Mouse (Mus musculus): Measurements from ENCODE around the gene Pmpcb.

The Pmpcb gene

GRCm38 (mm10) chr5:21732177-21732911 is 4.6 kb upstream of the Pmpcb start:
- peak; percentile 73 for DNase-seq (ENCODE audit: low read depth, low spot score)

DNA sequence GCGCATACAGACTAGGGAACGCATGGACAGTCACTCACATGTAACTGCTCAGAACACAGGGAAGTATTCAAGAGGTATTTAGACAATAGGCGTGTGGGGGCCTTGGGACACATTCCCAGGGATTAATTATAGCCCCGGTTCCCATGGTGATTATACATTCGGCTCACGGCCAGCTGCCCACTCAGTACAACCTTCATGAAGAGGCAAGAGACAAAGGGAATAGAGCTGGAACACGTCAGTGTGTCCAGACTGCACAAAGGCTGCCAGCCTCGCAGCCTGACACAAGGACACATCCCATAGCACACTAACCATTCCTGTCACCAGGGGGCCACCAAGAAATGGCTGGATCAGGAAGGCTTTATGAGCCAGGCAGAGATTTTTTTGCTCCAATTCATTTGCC is 4.0 kb upstream of the Pmpcb start:
- peak; percentile 61 for DNase-seq (ENCODE audit: low read depth, low spot score)

DNA sequence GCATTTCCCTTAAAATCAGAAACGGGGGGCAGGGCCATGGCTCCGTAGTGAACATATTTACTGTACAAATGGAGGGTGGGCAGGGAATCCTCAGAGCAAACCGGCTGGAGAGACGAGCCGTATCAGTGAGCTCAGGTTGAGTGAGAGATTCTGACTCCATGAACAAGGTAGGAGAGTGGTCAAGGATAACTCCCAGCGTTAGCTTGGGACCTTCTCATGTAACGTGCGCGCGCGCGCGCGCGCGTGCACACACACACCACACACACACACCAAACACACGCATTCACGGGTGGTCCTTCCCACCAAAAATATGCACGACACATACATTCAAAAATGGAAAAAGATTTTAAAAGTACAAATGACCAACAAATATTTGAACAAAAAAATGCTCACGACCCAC is 1.8 kb upstream of the Pmpcb start:
- no peak for DNase-seq (ENCODE audit: low read depth, low spot score)

- peak; percentile 90 for DNase-seq (ENCODE audit: low read depth, low spot score)
These were observed 1.4 kb upstream of the Pmpcb start for GRCm38 (mm10) chr5:21735584-21735983.

- no peak for DNase-seq (ENCODE audit: low read depth, low spot score)
These were observed 895 bp upstream of the Pmpcb start for GRCm38 (mm10) chr5:21736046-21736445.

DNA sequence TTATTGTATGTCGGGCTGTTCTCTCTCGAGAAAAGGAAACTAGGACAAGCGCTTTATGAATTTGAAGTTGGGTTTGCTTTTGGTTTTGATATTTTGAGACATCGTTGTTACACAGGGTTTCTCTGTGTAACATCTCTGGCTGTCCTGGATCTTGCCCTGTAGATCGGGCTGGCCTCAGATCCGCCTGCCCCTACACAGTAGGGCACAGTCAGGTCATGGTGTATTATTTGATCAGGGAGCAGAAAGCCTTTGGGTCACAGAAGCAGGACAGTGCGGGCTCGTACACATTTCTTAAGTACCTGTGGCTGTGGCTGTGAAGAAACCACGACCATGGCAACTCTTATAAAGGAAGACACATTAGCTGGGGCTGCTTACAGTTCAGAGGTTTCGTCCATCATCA is 679 bp downstream of the Pmpcb start:
- DNase-seq (ENCODE audit: low read depth, low spot score) = no peak

GRCm38 (mm10) chr5:21739120-21739519 is 2.2 kb downstream of the Pmpcb start:
- no peak for DNase-seq (ENCODE audit: low read depth, low spot score)

DNA sequence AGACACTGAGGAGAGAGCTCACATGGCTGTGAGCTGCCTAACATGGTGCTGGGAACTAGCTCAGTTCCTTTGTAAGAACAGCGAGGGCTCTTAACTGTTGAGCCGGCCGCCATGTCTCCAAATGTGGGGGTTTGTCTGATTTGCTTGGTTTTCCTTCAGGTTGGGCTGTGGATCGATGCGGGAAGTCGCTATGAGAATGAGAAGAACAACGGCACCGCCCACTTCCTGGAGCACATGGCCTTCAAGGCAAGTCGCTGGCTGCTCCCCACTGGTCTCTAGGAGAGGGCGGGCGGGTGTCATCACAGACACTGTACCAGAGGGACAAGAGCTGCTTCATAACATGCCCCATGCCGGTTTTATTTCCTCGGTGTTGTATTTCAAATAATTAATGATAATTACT is 2.9 kb downstream of the Pmpcb start:
- peak; percentile 59 for DNase-seq (ENCODE audit: low read depth, low spot score)

DNA sequence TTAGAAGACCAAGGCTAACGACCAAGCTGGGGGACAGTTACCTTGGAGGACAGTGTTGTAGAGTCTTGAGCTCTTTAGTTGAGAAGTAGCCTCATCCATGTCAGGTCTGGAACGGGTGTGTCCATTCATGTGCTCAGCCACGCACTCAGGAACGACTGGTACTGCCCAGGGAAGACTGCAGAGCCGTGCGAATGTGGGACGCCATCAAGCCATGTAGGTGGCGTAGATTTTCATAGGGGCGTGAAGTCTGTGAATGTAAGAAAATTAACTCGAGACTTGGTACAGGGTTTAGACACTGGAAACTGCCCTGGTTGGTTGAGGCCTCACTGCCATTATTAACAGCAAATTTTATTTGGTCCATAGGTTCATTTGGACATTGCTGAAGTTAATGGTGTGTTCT is 6.7 kb downstream of the Pmpcb start:
- DNase-seq (ENCODE audit: low read depth, low spot score) = no peak

DNA sequence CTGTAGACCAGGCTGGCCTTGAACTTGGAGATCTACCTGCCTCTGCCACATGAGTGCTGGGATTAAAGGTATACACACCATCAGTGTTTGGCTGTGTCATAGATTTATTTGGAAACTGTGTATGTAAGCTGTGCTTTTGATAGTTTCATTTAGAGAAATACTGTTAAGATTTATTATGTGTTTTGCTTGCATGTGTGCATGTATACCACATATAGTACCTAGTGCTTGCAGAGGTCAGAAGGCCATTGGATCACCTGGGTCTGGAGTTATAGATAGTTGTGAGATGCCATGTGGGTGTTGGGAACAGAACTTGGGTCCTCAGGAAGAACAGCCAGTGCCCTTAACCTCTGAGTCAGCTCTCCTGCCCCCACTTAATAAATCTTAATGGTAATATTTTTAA is 7.7 kb downstream of the Pmpcb start:
- DNase-seq (ENCODE audit: low read depth, low spot score) = no peak

DNA sequence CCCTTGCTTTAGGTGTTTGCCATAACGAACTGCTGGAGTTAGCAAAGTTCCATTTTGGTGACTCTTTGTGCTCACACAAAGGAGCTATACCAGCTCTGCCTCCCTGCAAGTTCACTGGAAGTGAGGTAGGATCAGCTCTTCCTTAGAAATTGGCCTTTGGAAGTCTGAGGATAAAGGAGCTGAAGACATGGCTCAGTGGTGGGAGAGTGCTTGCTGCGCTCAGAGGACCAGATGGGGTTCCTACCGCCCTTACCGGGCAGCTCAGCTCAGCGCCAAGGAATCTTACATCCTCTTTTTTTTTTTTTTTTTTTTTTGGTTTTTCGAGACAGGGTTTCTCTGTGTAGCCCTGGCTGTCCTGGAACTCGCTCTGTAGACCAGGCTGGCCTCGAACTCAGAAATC is 9.0 kb downstream of the Pmpcb start:
- DNase-seq (ENCODE audit: low read depth, low spot score) = no peak

DNA sequence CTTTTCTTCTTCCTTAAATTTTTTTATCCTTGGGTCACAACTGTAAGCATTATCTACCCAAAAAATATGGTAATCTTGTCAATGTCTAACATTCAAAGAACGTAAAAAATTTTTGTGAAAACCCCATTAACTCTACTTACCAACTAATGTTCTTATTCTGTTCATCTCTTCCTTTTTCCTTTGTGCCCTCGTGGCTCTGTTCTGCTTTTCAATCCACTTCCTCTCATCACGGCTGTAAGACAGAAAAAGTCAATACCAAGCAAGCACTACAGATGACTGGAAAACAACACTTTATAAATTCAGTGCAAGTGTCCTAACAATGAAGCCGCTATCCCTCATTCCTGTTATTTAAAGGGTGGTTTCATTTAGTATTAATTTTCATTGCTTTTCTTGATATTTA is 31.6 kb downstream of the Pmpcb start:
- DNase-seq (ENCODE audit: low read depth, low spot score) = no peak

DNA sequence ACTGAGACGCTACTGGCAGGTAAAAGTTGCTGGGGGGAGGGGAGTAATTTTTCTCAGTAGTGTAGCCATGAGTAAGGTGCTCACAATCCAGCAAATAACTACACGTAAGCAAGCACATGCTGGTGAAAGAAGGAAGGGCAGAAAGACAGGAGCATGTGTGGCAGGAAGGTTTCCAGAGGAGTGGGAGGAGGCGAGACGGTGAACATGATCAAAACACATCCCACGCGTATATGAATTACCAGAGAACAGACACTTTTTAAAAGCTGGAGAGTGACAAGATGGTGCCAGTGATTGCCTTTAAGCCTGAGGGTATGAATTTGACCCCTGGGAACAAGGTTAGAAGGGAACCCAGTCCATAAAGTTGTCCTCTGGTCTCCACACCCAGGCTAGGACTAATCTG is 32.9 kb downstream of the Pmpcb start:
- no peak for DNase-seq (ENCODE audit: low read depth, low spot score)

DNA sequence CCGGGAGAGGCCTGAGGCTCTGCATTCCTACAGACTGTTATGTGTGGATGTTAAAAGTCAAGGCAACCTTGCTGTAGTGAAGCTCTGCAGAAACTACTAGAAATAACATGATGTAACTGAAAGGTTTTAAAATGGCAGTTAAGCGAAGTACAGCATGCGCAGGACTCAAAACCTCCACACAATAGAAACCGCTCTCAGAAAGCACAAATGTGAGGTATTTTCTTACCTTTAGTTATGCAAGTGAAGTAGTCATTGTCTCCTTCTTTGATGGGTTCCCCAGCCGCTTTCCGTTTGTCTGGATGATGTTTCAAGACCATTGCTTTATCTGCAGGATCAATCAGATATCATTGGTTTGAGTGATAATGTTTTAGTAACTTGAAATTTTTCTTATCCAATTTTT is 39.5 kb downstream of the Pmpcb start:
- peak; percentile 50 for DNase-seq (ENCODE audit: low read depth, low spot score)

DNA sequence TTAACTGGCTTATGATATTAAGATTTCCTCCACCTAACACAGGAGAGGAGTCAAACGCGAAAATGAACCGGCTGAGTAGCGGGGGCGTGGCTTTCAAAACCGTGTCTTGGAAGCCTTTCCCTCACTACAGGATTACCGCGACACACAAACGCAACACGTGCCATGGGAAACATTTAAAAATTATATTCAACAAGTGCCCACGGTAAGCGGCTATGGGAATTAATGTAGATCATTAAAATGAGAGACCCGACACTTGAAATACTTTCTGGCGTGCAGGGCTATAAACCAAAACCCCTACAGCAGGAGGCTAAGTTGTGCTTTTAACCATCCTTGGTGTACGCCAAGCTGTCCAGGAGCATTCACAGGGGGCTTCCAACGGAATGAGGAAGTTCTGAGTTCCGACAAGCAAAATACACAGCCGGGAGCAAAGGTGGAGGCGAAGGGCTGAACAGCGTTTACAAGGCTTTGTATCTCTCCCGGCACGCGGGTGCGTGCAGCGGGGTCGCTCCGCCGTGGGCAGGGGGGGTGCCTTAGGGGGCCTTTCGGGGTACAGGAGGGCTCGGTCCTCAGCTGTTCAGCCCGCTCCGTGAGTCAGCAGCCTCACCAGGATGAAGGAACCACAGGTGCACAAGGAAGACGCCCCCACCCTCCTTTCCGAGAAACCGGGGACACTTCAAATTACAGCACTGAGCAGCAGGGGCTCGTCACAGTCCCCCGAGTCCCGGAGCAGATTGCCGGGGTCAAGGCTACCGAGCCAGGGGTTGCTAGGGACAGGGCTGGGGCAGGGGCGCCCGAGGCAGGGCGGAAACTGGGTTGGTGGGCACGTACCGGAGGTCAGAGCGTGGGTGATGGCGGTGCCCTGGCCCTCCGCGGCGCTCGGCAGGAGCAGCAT is 47.5 kb downstream of the Pmpcb start:
- peak; percentile 35 for DNase-seq (ENCODE audit: low read depth, low spot score)

DNA sequence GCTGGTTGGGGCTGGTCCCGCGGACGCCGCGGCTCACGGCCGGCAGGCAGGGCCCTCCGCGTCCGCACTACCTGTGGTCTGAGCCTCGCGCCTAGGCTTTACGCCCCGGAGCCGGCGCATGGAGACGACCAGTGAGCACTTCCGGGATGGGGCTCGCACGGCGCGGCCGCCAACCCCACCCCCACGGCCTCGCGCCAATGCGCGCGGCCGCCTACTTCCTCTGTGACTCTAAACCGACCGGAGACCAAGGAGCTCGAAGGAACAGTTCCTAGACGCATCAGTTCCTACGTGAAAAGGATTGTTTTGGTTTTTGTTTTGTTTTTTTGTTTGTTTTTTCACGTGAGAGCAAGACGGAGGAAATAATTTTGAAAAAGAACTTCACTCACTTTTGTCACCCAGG is 48.1 kb downstream of the Pmpcb start, which contains the start of the genes Dnajc2 and Psmc2:
Gene Dnajc2, minus strand, starts transcription at position 199 of the 400 bp plus-strand sequence.
Gene Psmc2, plus strand, starts transcription at position 231 of the 400 bp plus-strand sequence.
- DNase-seq (ENCODE audit: low read depth, low spot score) = peak; percentile 92

- no peak for DNase-seq (ENCODE audit: low read depth, low spot score)
These were observed 48.8 kb downstream of the Pmpcb start for GRCm38 (mm10) chr5:21785776-21786175.

- DNase-seq (ENCODE audit: low read depth, low spot score) = peak; percentile 94
These were observed 49.6 kb downstream of the Pmpcb start for GRCm38 (mm10) chr5:21786258-21787185.

DNA sequence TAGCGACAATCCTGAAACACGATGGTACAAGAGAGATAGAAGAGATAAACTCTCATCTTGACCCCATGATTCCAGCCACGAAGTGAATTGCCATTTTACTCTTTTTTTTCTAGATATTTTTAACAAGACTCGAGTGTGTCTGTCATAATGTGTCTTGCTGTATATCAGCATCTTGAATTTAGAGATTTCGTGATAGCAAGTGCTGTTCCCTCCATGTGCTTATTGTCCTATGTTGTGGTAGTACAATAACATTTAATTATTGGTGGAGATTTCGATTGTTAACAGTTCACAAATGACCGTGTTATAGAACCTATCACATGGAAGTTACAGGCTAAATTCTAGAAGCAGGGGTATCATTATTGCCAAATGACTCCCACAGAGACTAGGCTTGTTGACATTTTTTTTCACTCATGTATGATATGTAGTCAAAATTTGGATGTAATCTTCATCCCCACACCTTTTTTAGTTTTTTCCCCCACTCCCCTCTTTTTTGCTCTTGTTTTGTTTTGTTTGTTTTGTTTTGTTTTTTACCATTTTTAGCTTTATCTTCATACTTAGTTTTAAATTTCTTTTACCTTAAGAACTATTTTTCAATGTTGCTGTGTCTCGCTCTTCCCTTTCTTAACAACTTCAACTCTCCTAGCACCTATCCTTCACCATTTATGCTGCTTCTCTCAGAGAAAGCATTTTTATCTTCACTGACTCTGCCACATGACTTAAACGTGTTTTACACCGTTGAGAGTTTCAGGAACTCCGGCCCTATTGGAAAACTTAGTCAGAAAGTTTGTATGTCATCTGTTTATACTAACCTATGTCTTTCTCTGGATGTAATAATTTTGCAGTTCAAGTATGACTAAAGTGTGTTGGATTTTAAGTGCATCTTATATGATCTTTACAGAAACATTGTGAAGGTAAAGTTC is 50.5 kb downstream of the Pmpcb start:
- no peak for DNase-seq (ENCODE audit: low read depth, low spot score)

- no peak for DNase-seq (ENCODE audit: low read depth, low spot score)
These were observed 52.1 kb downstream of the Pmpcb start for GRCm38 (mm10) chr5:21789061-21789460.

GRCm38 (mm10) chr5:21792166-21792565 is 55.2 kb downstream of the Pmpcb start:
- DNase-seq (ENCODE audit: low read depth, low spot score) = peak; percentile 86

Measured in ES-CJ7 (cell line).